Mouse (Mus musculus) hindbrain, embryonic 13.5 days (tissue): ENCODE measurements at regions not wholly inside any gene's neighbourhood (a gene's known extent, or its start where the extent isn't known, plus 50 kb on each side); places are given as distances from the start of the nearest gene placed in this dataset.

Source experiments
- ATAC-seq: fragments of 200-750 bp; cut with Nextera tagmentation; 2 replicates; pipeline ENCODE4 v1.8.0; 2017; ENCODE audit warnings: moderate TSS enrichment; ENCODE audit not compliant: low FRiP score
- H3K27ac ChIP-seq: fragments of 300-500 bp; sonication (generic); 2 replicates; pipeline ENCODE4 v1.5.1; 2015; ENCODE audit warnings: inconsistent platforms, mild to moderate bottlenecking, moderate library complexity
- H3K27me3 ChIP-seq: fragments of 300-500 bp; sonication (generic); 2 replicates; pipeline ENCODE4 v1.6.1; 2015; ENCODE audit warnings: mild to moderate bottlenecking, inconsistent platforms
- H3K36me3 ChIP-seq: fragments of 300-500 bp; sonication (generic); 2 replicates; pipeline ENCODE4 v1.6.1; 2015; ENCODE audit warnings: mild to moderate bottlenecking, inconsistent platforms
- H3K4me1 ChIP-seq: fragments of 300-500 bp; sonication (generic); replicated peaks from 2 replicates; pipeline ENCODE4 v1.6.1; 2015; ENCODE audit warnings: inconsistent platforms
- H3K4me2 ChIP-seq: fragments of 300-500 bp; sonication (generic); 2 replicates; pipeline ENCODE4 v1.6.1; 2015; ENCODE audit warnings: inconsistent platforms, mild to moderate bottlenecking, moderate library complexity
- H3K4me3 ChIP-seq: fragments of 300-500 bp; sonication (generic); 2 replicates; pipeline ENCODE4 v1.5.1; 2015; ENCODE audit warnings: mild to moderate bottlenecking, inconsistent platforms
- H3K9ac ChIP-seq: fragments of 300-500 bp; sonication (generic); 2 replicates; pipeline ENCODE4 v1.6.1; 2015; ENCODE audit warnings: mild to moderate bottlenecking, inconsistent platforms
- H3K9me3 ChIP-seq: fragments of 300-500 bp; sonication (generic); 2 replicates; pipeline ENCODE4 v1.6.1; 2016; ENCODE audit warnings: inconsistent platforms
- WGBS: fragments of 180-500 bp; shearing (Covaris S2); methylation state at CpG from one replicate; pipeline ENCODE4 v1.1.7; 2015; 5-methylcytosine and 5-hydroxymethylcytosine counted together

- Histone ChIP-seq H3K9ac (no peak overlapping the region), H3K4me1 (peaks cover 5% of the 10 kb centered on the region; the same call in 1 of the 2 replicates), H3K9me3 (no peaks in the 10 kb centered on the region; the same call in 1 of the 2 replicates), H3K36me3 (no peaks in the 10 kb centered on the region), H3K4me2 (no peak overlapping the region), H3K4me3 (no peak overlapping the region), H3K27me3 (no peaks in the 10 kb centered on the region), H3K27ac (no peak overlapping the region)
- no peak for ATAC-seq
- WGBS = 96% methylated on average over 4 of the region's 4 CpGs
Measured at GRCm38 (mm10) chr1:35959729-35960128, 108.5 kb upstream of the Hs6st1 start.

GRCm38 (mm10) chr1:35960844-35961243 lies 107.4 kb upstream of the Hs6st1 start:
- Histone ChIP-seq H3K9ac (no peak overlapping the region), H3K36me3 (no peaks in the 10 kb centered on the region), H3K27me3 (no peaks in the 10 kb centered on the region), H3K9me3 (no peaks in the 10 kb centered on the region; the same call in none of the 2 replicates), H3K27ac (no peak overlapping the region), H3K4me2 (no peak overlapping the region), H3K4me1 (peaks cover 5% of the 10 kb centered on the region; the same call in 1 of the 2 replicates), H3K4me3 (no peak overlapping the region)
- no peak for ATAC-seq
- 90% methylated on average over 2 of the region's 2 CpGs for WGBS

GRCm38 (mm10) chr1:35961923-35962322 lies 106.3 kb upstream of the Hs6st1 start:
- 88% methylated on average over 6 of the region's 6 CpGs for WGBS

GRCm38 (mm10) chr1:35968489-35968888 lies 99.7 kb upstream of the Hs6st1 start:
- ATAC-seq = no peak
- Histone ChIP-seq H3K36me3 (no peaks in the 10 kb centered on the region), H3K27me3 (no peaks in the 10 kb centered on the region)

More at GRCm38 (mm10) chr1:35961923-35962322, 106.3 kb upstream of the Hs6st1 start:
- H3K36me3 ChIP-seq = no peaks in the 10 kb centered on the region
- H3K4me1 ChIP-seq = peaks cover 5% of the 10 kb centered on the region; the same call in 1 of the 2 replicates
- ATAC-seq = no peak
- no peak overlapping the region for H3K9ac ChIP-seq
- no peak overlapping the region for H3K4me2 ChIP-seq
- no peaks in the 10 kb centered on the region; the same call in none of the 2 replicates for H3K9me3 ChIP-seq
- H3K27ac ChIP-seq = no peak overlapping the region
- H3K27me3 ChIP-seq = no peaks in the 10 kb centered on the region
- no peak overlapping the region for H3K4me3 ChIP-seq

GRCm38 (mm10) chr1:35971435-35972189 lies 96.6 kb upstream of the Hs6st1 start:
- H3K36me3 ChIP-seq = no peaks in the 10 kb centered on the region
- H3K27me3 ChIP-seq = no peaks in the 10 kb centered on the region
- no peak overlapping the region for H3K4me2 ChIP-seq
- 62% methylated on average over 7 of the region's 7 CpGs for WGBS
- no peaks in the 10 kb centered on the region for H3K4me1 ChIP-seq
- no peak overlapping the region for H3K4me3 ChIP-seq
- no peak for ATAC-seq
- no peak overlapping the region for H3K9ac ChIP-seq
- no peaks in the 10 kb centered on the region; the same call in 1 of the 2 replicates for H3K9me3 ChIP-seq
- no peak overlapping the region for H3K27ac ChIP-seq

More at GRCm38 (mm10) chr1:35968489-35968888, 99.7 kb upstream of the Hs6st1 start:
- Histone ChIP-seq H3K4me2 (no peak overlapping the region), H3K9ac (no peak overlapping the region), H3K9me3 (no peaks in the 10 kb centered on the region; the same call in none of the 2 replicates), H3K27ac (no peak overlapping the region), H3K4me1 (no peaks in the 10 kb centered on the region), H3K4me3 (no peak overlapping the region)

- Histone ChIP-seq H3K27me3 (no peaks in the 10 kb centered on the region), H3K9me3 (no peaks in the 10 kb centered on the region; the same call in 1 of the 2 replicates), H3K9ac (no peak overlapping the region), H3K36me3 (no peaks in the 10 kb centered on the region), H3K4me2 (no peak overlapping the region), H3K4me3 (no peak overlapping the region), H3K4me1 (no peaks in the 10 kb centered on the region), H3K27ac (no peak overlapping the region)
- 58% methylated on average over 5 of the region's 5 CpGs for WGBS
- ATAC-seq = no peak
Measured at GRCm38 (mm10) chr1:35972190-35972584, 96.0 kb upstream of the Hs6st1 start.

GRCm38 (mm10) chr1:35973386-35973785 lies 94.8 kb upstream of the Hs6st1 start:
- Histone ChIP-seq H3K4me1 (no peaks in the 10 kb centered on the region), H3K9me3 (no peaks in the 10 kb centered on the region), H3K27ac (no peak overlapping the region), H3K4me3 (no peak overlapping the region), H3K9ac (no peak overlapping the region), H3K4me2 (no peak overlapping the region), H3K27me3 (no peaks in the 10 kb centered on the region), H3K36me3 (no peaks in the 10 kb centered on the region)
- ATAC-seq = no peak
- WGBS = 70% methylated on average over 9 of the region's 9 CpGs

GRCm38 (mm10) chr1:35975611-35976208 lies 92.5 kb upstream of the Hs6st1 start:
- no peak for ATAC-seq
- no peak overlapping the region for H3K27ac ChIP-seq
- H3K36me3 ChIP-seq = no peaks in the 10 kb centered on the region
- no peak overlapping the region for H3K9ac ChIP-seq
- H3K4me1 ChIP-seq = no peaks in the 10 kb centered on the region
- H3K4me3 ChIP-seq = no peak overlapping the region
- H3K9me3 ChIP-seq = no peaks in the 10 kb centered on the region
- H3K27me3 ChIP-seq = no peaks in the 10 kb centered on the region
- WGBS = 88% methylated on average over 3 of the region's 3 CpGs
- H3K4me2 ChIP-seq = no peak overlapping the region

- H3K4me3 ChIP-seq = no peak overlapping the region
- ATAC-seq = no peak
- WGBS = 68% methylated on average over 2 of the region's 2 CpGs
- no peaks in the 10 kb centered on the region for H3K36me3 ChIP-seq
- H3K4me1 ChIP-seq = no peaks in the 10 kb centered on the region
- H3K27ac ChIP-seq = no peak overlapping the region
- no peak overlapping the region for H3K9ac ChIP-seq
- H3K4me2 ChIP-seq = no peak overlapping the region
- H3K9me3 ChIP-seq = no peaks in the 10 kb centered on the region
- H3K27me3 ChIP-seq = no peaks in the 10 kb centered on the region
Measured at GRCm38 (mm10) chr1:35976528-35976927, 91.7 kb upstream of the Hs6st1 start.

GRCm38 (mm10) chr1:35978116-35978515 lies 90.1 kb upstream of the Hs6st1 start:
- Histone ChIP-seq H3K4me2 (no peak overlapping the region), H3K4me3 (no peak overlapping the region), H3K27me3 (no peaks in the 10 kb centered on the region), H3K27ac (no peak overlapping the region), H3K9ac (no peak overlapping the region), H3K36me3 (no peaks in the 10 kb centered on the region), H3K9me3 (no peaks in the 10 kb centered on the region), H3K4me1 (no peaks in the 10 kb centered on the region)
- no peak for ATAC-seq
- 96% methylated on average over 1 of the region's 1 CpGs for WGBS

- no peaks in the 10 kb centered on the region for H3K27me3 ChIP-seq
- H3K9me3 ChIP-seq = no peaks in the 10 kb centered on the region
- no peak for ATAC-seq
- H3K27ac ChIP-seq = no peak overlapping the region
- no peak overlapping the region for H3K4me2 ChIP-seq
- 79% methylated on average over 4 of the region's 4 CpGs for WGBS
- no peaks in the 10 kb centered on the region for H3K4me1 ChIP-seq
- H3K9ac ChIP-seq = no peak overlapping the region
- H3K36me3 ChIP-seq = no peaks in the 10 kb centered on the region
- no peak overlapping the region for H3K4me3 ChIP-seq
Measured at GRCm38 (mm10) chr1:35978766-35979165, 89.4 kb upstream of the Hs6st1 start.

GRCm38 (mm10) chr1:35981226-35981625 lies 87.0 kb upstream of the Hs6st1 start:
- H3K27me3 ChIP-seq = no peaks in the 10 kb centered on the region
- H3K27ac ChIP-seq = no peak overlapping the region
- no peak for ATAC-seq
- WGBS = 93% methylated on average over 4 of the region's 4 CpGs
- no peak overlapping the region for H3K9ac ChIP-seq
- H3K4me1 ChIP-seq = no peaks in the 10 kb centered on the region
- H3K4me3 ChIP-seq = no peak overlapping the region
- H3K36me3 ChIP-seq = no peaks in the 10 kb centered on the region
- H3K4me2 ChIP-seq = no peak overlapping the region
- H3K9me3 ChIP-seq = no peaks in the 10 kb centered on the region

GRCm38 (mm10) chr1:35983361-35983760 lies 84.8 kb upstream of the Hs6st1 start:
- H3K9me3 ChIP-seq = no peaks in the 10 kb centered on the region
- H3K4me3 ChIP-seq = no peak overlapping the region
- H3K27me3 ChIP-seq = no peaks in the 10 kb centered on the region
- ATAC-seq = no peak
- H3K27ac ChIP-seq = no peak overlapping the region
- no peak overlapping the region for H3K9ac ChIP-seq
- H3K36me3 ChIP-seq = no peaks in the 10 kb centered on the region
- no peak overlapping the region for H3K4me2 ChIP-seq
- no peaks in the 10 kb centered on the region for H3K4me1 ChIP-seq
- 79% methylated on average over 3 of the region's 3 CpGs for WGBS
